Mouse (Mus musculus) retina, embryonic 14.5 days (tissue): ENCODE data around the gene Ighmbp2.

Experiments used
- DNase-seq: peaks from one replicate; pipeline ENCODE4 v3.0.0-alpha.2; 2015; ENCODE audit warnings: low spot score

The Ighmbp2 gene

DNA sequence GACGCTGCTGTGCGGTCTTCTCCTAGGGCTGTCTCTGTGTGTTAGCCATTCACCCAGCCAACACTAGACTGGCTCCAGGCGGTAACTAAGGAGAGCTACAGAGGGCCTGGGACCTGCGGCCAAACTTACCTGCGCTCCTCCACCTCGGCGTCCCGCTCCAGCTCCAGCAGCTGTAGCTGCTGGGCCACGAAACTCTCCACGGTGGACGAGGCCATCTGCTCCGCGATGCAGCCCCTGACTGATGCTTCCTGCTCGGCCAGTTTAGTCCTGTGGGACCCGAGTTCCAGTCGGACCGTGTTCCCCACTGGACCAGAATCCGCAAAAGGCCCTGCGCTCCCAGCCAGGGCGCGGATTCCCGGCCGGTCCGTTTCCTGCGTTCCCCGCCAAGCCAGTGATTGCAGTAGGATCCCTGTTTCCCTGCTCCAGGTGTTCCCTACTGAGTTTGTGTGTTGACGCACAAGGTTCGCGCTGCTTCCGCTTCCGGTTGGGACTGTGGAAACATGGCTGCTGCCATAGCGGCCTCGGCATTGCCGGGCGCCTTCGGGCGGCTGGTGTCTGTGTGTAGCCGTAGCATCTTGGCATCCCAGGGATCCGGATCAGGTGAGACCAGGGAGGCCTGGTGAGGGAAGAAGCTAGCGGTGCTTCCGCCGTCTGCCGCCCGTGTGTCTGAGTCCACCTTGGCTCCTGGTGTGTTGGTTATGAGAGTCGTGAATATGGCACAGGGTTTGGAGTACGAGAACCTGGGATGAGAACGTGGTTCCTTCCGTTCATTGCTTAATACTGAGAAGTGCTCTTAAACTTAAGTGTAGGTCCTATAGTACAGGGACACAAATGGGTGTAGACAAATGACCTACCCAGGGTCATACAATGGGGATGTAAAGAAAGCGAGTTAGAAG is at the start of gene Ighmbp2, which contains the start of gene Mrpl21:
Gene Ighmbp2 (minus strand): TSS at position 446 of the 896 bp plus-strand sequence.
Gene Mrpl21 (plus strand): TSS at position 330 of the 896 bp plus-strand sequence.
- DNase-seq, result peak; percentile 91

DNA sequence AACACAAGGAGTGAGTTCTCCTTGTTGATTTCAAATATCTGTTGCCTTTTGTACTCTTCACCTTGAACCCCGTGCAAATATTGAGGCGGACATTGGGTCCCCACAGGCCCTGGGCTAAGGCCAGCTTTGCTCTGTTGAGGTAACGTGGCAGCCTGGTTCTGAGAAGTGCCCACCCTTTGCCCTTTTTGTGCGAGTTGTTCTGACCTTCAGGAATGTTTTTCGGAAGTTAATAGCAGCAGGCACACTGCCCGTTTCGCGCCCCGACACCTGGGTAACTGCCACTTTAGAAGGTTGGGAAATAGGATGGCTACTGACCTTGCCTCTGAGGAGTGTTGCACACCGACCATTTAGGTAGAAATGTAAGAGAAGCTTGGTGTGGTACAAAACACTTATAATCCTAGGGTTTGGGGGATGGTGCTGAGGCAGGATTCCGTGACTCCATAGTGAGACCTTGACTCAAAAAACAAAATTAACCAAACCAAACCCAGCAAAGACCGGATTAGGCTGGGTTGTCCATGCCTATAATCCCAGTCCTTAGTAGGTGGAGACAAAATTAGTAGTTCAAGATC is 43.7 kb upstream of the Ighmbp2 start:
- no peak for DNase-seq

- peak; percentile 30 for DNase-seq
These were observed 43.1 kb upstream of the Ighmbp2 start for GRCm38 (mm10) chr19:3325771-3326478.

- peak; percentile 93 for DNase-seq
These were observed 42.3 kb upstream of the Ighmbp2 start for GRCm38 (mm10) chr19:3324931-3325711.

GRCm38 (mm10) chr19:3324271-3324811 is 41.5 kb upstream of the Ighmbp2 start:
- DNase-seq, result peak; percentile 33

DNA sequence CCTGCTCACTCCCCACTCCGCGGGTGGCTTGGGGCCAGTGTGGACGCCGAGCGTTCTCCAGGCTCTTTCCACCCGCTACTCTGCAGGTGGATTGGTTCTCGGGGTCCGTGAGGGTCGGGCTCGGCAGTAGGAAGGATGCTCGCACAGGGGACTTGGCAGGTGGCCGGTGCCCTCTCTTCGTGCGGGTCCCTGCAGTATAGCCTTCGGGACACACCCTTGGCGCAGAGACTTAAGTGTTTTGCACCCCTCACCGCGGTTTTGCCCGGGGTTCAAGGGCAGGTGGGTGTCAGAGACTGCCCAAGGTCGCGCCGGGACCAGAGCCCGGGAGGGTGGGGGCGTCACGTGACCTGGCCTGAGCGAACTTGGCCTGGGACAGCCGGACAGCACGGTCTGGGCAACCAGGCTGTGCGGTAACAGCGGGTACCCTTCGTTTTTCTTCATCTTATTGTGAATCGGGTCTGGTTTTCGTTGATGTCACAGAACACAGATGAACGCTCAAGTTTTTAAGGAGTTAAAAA is 41.0 kb upstream of the Ighmbp2 start:
- DNase-seq, result peak; percentile 31

- DNase-seq, result peak; percentile 79
These were observed 40.4 kb upstream of the Ighmbp2 start for GRCm38 (mm10) chr19:3323201-3323621.

DNA sequence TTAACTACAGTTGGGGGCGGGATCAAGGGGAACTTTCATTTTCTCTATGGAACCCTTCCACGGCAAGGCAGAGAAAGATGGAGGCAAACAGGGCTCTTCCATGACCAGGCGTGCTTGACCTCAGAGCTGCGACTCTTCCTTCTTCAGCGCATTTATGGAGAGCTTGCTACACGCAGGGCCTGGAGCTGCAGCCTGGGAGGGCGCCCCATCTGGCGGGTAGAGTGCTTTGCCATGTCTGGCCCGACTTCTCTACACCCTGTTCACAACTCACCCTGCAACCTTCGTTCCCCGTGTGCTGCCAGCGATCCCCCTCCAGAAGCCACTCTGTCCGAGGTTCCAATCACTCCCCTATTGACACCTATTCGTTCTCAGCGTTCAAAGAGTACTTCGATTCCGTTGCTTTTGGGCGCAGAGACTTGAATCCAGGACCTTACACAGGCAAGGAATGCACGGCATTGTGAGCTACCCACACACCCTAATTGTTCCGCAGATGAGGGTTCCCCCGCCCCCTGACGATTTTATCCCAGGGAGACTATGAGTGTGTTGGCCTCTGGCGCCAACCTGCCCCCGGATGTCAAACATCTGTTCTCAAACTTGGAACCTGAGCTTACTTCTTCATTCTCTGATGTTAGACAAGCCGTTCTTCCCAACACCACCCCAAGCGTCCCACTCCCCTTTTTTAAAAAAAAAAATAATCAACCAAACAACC is 39.6 kb upstream of the Ighmbp2 start, which contains the start of gene Cpt1a:
Gene Cpt1a (plus strand): TSS at position 74 of the 709 bp plus-strand sequence.
- peak; percentile 16 for DNase-seq

DNA sequence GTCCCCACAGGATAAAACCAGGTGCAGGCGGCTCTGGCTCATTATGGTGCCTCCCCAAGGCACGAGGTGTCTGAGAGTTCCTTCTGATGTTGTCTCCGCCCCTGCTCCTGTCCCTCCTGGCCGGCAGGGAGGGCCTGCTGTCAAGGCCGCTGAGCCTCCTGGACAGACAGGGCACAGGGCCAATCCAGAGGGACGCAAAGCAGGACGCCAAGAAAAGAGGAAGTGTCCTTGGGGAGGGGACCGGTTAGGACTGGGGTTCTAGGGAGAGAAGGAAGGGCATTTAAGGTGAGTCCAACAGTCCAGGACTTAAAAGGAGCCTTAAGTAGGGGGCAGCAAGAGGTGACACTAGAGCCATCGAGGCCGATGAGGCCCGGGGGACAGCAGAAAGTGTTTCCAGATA is 38.8 kb upstream of the Ighmbp2 start:
- peak; percentile 20 for DNase-seq

DNA sequence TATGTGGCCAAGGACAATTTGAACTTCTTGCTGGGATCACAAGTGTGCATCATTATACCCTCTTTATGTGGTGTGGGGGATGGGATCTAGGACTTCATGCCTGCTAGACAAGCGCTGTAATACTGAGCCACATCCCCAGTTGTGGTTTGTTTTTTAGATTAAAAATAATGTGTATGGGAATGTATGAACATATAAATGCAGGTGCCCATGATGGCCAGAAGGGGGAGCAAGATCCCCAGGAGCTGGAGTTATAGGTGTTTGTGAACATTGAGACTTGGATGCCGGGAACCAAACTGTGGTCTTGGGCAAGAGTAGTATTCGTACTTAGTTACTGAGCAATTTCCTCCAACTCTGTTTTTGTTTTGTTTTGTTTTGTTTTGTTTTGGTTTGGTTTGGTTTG is 38.0 kb upstream of the Ighmbp2 start:
- peak; percentile 23 for DNase-seq

- DNase-seq, result no peak
These were observed 37.3 kb upstream of the Ighmbp2 start for GRCm38 (mm10) chr19:3320086-3320485.

DNA sequence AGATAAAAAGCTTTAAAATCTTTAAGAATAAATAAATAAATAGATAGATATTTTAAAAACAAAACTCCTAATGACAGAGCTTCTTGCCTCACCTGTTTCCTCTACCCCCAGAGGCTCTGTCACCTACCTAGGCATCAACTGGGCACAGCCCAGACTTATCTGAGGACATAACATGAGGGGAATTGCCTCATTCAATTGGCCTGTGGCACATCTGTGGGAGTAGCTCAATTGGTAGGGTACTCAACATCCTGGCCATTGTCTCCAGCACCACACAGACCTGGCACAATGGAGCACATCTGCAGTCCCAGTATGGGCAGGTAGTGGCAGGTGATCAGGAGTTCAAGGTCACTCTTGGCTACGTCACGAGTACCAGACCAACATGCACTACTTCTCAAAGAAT is 36.5 kb upstream of the Ighmbp2 start:
- no peak for DNase-seq

DNA sequence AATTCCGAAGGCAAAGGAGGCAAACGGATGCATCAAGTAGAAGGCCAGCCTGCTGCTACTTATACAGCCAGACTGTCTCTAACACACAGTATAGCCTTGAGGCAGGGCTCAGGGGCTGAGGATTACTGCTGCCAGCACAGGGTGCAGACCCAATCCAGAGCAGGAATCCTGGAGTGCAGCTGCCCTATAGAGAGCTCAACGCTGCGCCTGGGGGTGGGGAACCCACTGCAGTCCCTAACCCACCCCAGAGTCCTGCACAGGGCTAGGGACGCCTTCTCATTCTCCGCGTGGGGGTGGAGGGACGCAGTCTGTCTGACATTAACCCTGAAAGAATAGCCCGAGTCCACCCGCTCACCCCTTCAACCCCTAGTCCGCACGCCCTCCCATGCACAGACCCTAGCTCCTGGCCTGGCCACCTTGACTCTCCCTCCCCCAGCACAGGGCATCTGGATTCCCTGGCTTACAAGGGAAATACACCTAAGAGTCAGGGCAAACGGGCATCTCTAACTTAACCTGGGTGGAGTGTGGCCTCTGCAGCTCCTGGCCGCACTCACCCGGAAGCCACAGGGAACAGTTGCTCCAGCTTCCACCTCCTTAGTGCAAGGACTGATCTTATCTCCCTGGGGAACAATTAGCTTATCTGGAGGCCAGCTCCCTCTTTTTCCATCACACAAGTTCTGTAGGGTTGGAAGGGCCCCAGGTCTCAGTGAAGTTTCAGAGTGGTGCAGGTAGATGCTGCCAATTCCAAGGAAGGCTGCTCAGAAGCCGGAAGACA is 24.5 kb upstream of the Ighmbp2 start:
- no peak for DNase-seq

GRCm38 (mm10) chr19:3304017-3304416 is 21.2 kb upstream of the Ighmbp2 start:
- DNase-seq, result no peak

GRCm38 (mm10) chr19:3297775-3298174 is 15.0 kb upstream of the Ighmbp2 start:
- DNase-seq, result no peak

DNA sequence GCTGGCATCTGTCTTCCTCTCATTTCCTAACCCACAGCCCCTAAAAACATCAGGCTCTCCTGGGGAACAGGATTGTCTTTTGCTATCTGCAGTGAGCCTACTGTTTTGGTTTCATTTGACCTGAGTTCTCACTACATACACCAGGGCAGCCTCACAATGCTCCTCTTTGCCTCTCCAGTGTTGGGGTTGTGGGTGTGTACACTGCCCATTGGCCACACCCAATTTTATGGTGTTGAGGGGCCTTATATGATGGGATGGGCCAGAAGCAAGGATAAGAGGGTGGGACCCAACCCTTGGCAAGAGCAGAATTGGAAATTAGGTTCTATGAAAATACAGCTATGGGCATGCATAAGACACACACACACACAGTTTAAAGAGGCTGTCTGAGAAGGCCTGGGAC is 14.2 kb upstream of the Ighmbp2 start:
- DNase-seq, result no peak

DNA sequence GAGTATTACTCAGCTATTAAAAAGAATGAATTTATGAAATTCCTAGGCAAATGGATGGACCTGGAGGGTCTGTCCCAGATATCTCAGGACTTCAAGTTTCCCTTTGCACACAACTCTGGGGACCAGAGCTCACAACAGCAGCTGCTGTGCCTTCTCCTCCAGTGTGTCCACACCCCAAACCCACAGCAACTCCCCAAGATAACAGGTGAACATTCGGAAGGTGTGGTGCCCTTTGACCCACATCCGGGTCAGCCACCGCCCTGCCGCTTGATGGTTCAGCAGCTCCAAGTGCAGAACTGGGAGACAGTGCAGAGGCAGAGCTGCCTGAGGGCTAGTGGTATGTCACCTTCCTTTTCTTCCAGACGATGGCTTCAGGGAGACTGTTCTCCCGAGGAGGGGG is 12.4 kb upstream of the Ighmbp2 start:
- DNase-seq, result no peak

- no peak for DNase-seq
These were observed 10.2 kb upstream of the Ighmbp2 start for GRCm38 (mm10) chr19:3292993-3293392.

DNA sequence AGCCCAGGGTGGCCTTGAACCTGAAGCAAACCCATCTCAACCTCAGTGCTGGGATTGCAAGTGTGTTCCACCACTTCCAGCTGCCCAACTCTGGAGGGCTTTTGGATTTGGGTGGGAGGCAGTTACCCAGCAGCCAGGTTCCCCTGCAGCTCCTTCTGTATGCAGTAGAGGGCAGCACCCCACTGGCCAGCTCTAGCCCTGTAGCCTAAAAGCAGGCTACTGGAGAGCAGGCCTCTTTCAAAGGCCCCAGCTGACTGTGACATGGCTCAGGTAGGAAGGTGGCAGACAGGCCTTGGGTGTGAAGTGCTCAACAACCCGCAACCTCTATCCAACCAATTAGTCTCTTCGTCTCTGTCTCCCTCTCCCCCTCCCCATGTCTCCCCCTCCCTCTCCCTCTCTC is 9.2 kb upstream of the Ighmbp2 start:
- peak; percentile 81 for DNase-seq

- DNase-seq, result no peak
These were observed 6.2 kb upstream of the Ighmbp2 start for GRCm38 (mm10) chr19:3289006-3289405.
